Mouse (Mus musculus): ENCODE data around the gene Tex33. TPM values are rescaled to one million over a fixed set of nuclear protein-coding genes. Genes with fewer than 3 reads are reported as not detected.

The Tex33 gene
- polyA plus RNA-seq, 1 experiment from 2014 or later, result not detected

DNA sequence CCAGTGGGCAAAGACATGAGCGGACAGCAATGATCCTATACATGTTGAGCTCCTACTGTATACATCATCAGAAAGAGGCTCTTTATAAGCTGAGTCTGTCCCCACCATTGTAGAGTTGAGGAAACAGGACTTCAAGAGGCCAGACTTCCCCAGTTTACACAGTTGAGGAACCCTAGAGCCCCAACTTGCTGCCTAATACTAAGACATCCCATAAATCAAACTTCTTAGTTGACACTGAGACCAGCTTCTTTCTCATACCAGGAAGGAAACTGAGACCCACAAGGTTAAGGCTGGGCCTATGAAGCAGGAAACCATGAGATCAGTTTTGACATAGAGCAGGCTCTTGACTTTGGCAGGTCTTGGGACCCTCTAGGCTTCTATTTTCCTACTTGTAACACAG lies 10.1 kb downstream of the Tex33 start:
- Histone ChIP-seq H3K27ac (no peak overlapping the region), H3K36me3 (no peaks in the 10 kb centered on the region), H3K4me2 (no peak overlapping the region), H3K27me3 (no peaks in the 10 kb centered on the region), H3K4me1 (no peaks in the 10 kb centered on the region), H3K4me3 (no peak overlapping the region), H3K9me3 (no peaks in the 10 kb centered on the region), H3K9ac (no peak overlapping the region)
- ATAC-seq (ENCODE audit: insufficient number of reproducible peaks, insufficient read depth, low FRiP score, low TSS enrichment, low read depth), result no peak
- WGBS, result 81% methylated on average over 1 of the region's 1 CpGs

DNA sequence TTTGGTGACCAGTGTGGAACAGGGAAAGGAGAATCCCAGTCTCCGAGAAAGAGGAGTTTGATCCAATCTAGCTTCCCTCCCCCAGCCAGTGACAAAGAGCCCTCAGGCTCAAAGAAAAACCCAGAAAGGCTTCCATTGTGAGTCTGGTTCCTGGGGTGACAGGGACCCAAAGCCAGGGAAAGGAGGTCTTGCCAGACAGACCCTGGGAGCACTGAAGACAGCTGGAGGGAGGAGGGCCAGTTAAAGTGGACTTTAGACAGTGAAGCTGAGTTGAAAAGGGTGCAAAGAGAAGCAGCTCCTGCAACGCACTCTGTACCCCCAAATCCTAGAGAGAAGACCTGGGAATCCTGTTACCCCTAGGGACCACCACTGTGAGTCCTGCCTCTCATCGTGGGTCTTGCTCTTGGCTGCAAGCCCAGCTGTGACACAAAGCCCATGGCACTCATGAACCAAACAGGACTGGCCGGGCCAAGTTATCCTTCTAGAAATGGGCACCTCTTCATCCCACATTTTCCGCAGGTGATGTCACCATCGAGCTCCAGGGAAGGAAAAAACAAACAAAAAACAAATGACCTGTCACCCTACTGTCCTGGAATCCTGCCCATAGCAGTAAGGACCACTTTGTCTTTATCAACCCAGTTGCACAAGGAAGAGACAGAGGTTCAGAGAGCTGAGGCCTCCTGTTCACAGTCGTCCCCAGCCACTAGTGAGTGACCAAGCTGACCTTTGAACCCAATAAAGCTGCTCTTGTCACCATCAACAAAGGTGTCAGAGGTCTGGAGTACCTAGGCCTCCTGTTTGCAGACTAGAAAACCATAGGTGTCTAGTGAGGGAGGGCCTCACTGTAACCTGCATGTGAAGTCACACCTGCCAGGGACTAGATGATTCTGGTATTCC lies 11.2 kb downstream of the Tex33 start:
- Histone ChIP-seq H3K4me1 (no peaks in the 10 kb centered on the region), H3K9ac (no peak overlapping the region), H3K27ac (peak overlapping the region; percentile 44; the same call in 1 of the 2 replicates), H3K4me2 (no peak overlapping the region), H3K4me3 (no peak overlapping the region), H3K27me3 (no peaks in the 10 kb centered on the region), H3K9me3 (no peaks in the 10 kb centered on the region), H3K36me3 (no peaks in the 10 kb centered on the region)
- 72% methylated on average over 7 of the region's 7 CpGs for WGBS
- no peak for ATAC-seq (ENCODE audit: insufficient number of reproducible peaks, insufficient read depth, low FRiP score, low TSS enrichment, low read depth)

DNA sequence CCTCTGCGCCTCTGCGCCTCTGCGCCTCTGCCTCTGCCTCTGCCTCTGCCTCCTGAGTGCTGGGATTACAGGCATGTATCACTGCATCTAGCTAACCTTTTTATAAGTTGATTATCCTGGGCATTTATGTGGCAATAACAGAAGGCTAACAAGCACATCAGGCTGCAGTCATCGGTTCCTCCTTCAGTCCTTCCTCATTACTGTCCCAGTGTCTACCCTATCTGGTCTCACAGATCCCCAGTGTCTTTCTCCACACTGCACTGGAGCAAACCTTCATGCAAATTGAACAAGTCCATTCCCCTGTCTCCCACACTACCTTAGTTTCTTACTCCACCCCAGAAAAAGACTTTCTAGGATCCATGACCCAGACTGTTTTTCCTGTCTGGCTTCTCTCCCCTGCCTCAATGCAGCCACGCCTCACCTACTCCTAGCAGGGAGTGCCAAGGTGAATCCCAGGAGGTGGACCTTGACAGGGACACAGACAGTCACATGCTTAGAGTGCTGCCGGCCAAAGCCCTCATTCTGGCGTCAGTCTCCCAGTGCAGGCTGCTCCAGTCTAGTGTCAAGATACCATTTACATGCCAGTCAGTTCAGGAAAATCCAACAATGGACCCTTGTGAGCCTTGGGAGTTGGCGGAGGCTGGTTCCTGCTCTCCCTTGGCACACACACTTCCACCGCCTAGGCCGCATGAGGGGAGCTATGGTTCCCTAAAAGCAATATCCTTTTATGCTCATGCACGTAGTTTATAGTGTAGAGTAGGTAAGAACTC lies 12.1 kb downstream of the Tex33 start:
- no peak for ATAC-seq (ENCODE audit: insufficient number of reproducible peaks, insufficient read depth, low FRiP score, low TSS enrichment, low read depth)
- no peak overlapping the region for H3K4me2 ChIP-seq
- no peaks in the 10 kb centered on the region for H3K27me3 ChIP-seq
- no peaks in the 10 kb centered on the region; the same call in 1 of the 2 replicates for H3K9me3 ChIP-seq
- H3K36me3 ChIP-seq, result no peaks in the 10 kb centered on the region
- no peaks in the 10 kb centered on the region for H3K4me1 ChIP-seq
- no peak overlapping the region for H3K4me3 ChIP-seq
- 66% methylated on average over 11 of the region's 11 CpGs for WGBS
- no peak overlapping the region for H3K9ac ChIP-seq
- H3K27ac ChIP-seq, result peak overlapping the region; percentile 44

DNA sequence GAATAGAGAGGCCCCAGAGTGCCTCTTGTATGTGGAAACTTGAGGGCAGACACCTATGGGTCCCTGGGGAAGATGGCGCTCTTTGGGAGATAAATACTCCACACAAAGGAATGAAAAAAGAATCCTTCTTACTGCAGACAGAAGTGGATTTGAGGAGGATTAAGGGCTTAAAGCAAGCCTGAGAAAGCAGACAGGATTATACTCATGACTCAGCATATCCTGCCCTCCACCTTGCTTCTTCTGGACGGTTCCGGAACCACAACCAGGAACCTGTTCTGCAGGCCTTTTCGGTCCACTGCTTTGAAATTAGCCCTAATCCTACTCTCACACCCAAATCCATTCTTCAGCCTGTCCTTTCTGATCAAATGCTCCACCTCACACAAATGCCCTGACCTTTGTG lies 13.6 kb downstream of the Tex33 start:
- Histone ChIP-seq H3K27me3 (no peaks in the 10 kb centered on the region), H3K4me3 (no peak overlapping the region), H3K4me1 (no peaks in the 10 kb centered on the region), H3K36me3 (no peaks in the 10 kb centered on the region), H3K4me2 (no peak overlapping the region), H3K9me3 (no peaks in the 10 kb centered on the region; the same call in 1 of the 2 replicates), H3K9ac (no peak overlapping the region), H3K27ac (no peak overlapping the region)
- no peak for ATAC-seq (ENCODE audit: insufficient number of reproducible peaks, insufficient read depth, low FRiP score, low TSS enrichment, low read depth)
- 78% methylated on average over 4 of the region's 4 CpGs for WGBS

DNA sequence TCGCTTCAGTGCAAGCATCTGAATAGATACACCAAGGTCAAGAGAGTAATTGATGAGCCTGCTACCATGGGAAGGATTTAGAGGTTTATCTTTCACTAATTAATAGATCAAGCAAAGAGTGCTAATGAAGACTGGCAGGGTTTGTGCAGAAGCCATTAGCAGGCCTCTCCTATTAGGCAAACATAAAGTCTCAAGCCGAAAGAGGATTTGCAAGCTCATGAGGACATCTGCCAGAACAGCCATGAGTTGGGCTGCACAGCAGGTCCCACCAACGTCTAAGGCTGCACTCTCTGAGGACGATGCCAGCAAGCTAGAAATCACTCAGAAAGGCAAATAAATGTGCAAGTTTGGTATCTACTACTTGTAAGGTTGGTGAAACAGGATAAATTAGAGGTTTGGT lies 15.0 kb downstream of the Tex33 start:
- Histone ChIP-seq H3K9me3 (no peaks in the 10 kb centered on the region; the same call in 1 of the 2 replicates), H3K27ac (peak overlapping the region; percentile 9; the same call in 1 of the 2 replicates), H3K27me3 (no peaks in the 10 kb centered on the region), H3K9ac (no peak overlapping the region), H3K4me2 (no peak overlapping the region), H3K4me1 (no peaks in the 10 kb centered on the region), H3K4me3 (no peak overlapping the region), H3K36me3 (no peaks in the 10 kb centered on the region)
- WGBS, result 68% methylated on average over 4 of the region's 4 CpGs
- ATAC-seq (ENCODE audit: insufficient number of reproducible peaks, insufficient read depth, low FRiP score, low TSS enrichment, low read depth), result no peak

DNA sequence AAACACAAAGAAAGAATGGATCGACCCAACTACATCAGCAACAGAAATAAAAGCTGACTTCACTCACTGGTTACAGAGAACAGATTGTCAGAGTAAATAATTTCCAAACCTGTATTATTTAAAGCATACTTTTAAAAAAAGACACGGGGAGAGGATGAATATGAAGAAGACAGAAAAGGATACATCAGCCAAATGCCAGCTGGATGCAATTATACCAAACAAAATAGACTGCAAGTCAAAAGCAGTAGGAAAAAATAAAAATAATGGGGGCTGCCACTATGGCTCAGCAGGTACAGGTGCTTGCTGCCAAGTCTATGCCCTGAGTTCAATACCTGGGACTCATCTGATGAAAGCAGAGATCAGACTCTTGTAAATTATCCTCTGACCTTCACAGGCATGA lies 15.5 kb downstream of the Tex33 start:
- H3K36me3 ChIP-seq, result no peaks in the 10 kb centered on the region
- ATAC-seq (ENCODE audit: insufficient number of reproducible peaks, insufficient read depth, low FRiP score, low TSS enrichment, low read depth), result no peak
- no peak overlapping the region for H3K4me2 ChIP-seq
- 50% methylated on average over 2 of the region's 2 CpGs for WGBS
- peak overlapping the region; percentile 9; the same call in 1 of the 2 replicates for H3K27ac ChIP-seq
- no peaks in the 10 kb centered on the region for H3K4me1 ChIP-seq
- H3K9me3 ChIP-seq, result no peaks in the 10 kb centered on the region; the same call in 1 of the 2 replicates
- no peaks in the 10 kb centered on the region for H3K27me3 ChIP-seq
- no peak overlapping the region for H3K9ac ChIP-seq
- H3K4me3 ChIP-seq, result no peak overlapping the region

DNA sequence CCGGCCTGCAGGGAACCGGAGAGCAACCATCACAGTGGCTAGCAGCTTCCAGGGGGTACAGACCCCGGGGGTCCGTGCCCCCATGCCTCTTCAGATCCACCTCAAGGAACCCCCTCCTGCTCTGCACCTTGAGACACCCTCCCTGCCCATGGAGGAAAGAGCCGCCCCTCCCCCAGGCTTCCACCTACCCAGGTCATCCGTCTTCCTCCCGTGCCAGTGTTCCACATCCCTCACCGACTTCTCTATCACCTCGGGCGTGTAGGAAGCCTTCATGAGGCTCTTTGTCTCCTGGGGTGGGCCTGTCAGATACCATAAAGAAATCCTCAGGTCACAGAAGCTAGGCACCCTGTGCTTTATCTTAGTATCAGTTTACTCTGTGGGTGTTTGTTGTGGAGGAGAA lies 17.2 kb downstream of the Tex33 start:
- no peak overlapping the region for H3K9ac ChIP-seq
- H3K4me1 ChIP-seq, result no peaks in the 10 kb centered on the region; the same call in 1 of the 2 replicates
- H3K27me3 ChIP-seq, result no peaks in the 10 kb centered on the region
- no peaks in the 10 kb centered on the region; the same call in 1 of the 2 replicates for H3K9me3 ChIP-seq
- H3K27ac ChIP-seq, result no peak overlapping the region
- H3K36me3 ChIP-seq, result no peaks in the 10 kb centered on the region
- H3K4me3 ChIP-seq, result no peak overlapping the region
- WGBS, result 86% methylated on average over 10 of the region's 10 CpGs
- no peak overlapping the region for H3K4me2 ChIP-seq
- no peak for ATAC-seq (ENCODE audit: insufficient number of reproducible peaks, insufficient read depth, low FRiP score, low TSS enrichment, low read depth)

DNA sequence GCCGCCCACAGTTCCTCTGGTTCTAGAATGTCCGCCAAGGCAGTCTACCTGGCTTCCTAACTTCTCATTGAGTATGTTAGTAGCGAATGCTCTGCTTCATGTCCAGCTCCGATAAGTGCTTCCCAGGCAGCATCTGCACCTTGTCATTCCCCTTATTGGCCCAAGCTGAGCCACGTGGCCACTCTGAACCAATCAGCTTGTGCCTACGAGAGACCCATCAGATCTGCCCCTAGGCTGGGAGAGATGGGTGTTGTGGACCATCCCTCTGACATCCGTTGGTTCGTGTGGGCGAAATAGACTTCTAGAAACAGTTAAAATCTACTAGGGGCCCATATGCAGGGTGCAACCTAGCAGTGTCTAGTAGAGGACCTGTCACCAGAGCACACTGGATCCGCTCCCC lies 17.9 kb downstream of the Tex33 start:
- H3K4me1 ChIP-seq, result no peaks in the 10 kb centered on the region; the same call in 1 of the 2 replicates
- no peaks in the 10 kb centered on the region for H3K36me3 ChIP-seq
- no peak for ATAC-seq (ENCODE audit: insufficient number of reproducible peaks, insufficient read depth, low FRiP score, low TSS enrichment, low read depth)

DNA sequence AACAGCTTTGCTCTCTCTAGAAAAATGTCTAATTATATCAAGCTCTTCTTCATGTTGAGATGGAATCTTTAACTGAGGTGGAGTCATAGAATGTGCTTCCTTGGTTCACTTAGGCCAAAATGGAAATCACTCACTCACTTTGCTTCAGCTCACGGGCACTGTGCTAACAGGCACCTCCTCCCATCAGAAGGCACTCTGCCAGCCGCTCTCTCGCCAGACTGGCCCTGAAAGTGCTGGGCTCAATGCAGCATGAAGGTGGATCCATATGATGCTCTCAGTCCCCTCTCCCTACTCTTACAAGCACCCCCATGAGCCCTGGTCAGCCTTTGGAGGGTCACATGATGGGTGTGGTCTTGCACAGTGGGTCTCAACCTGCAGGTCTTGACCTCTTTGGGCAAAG lies 21.5 kb downstream of the Tex33 start:
- no peaks in the 10 kb centered on the region for H3K36me3 ChIP-seq
- no peak overlapping the region for H3K9ac ChIP-seq
- no peak overlapping the region for H3K4me2 ChIP-seq
- H3K4me1 ChIP-seq, result no peaks in the 10 kb centered on the region; the same call in 1 of the 2 replicates
- no peak for ATAC-seq (ENCODE audit: insufficient number of reproducible peaks, insufficient read depth, low FRiP score, low TSS enrichment, low read depth)
- no peak overlapping the region for H3K27ac ChIP-seq
- H3K4me3 ChIP-seq, result no peak overlapping the region
- no peaks in the 10 kb centered on the region; the same call in 1 of the 2 replicates for H3K9me3 ChIP-seq
- 0 out of 2 replicates have a peak, but pooled peaks cover 12% of the 10 kb centered on the region for H3K27me3 ChIP-seq
- WGBS, result 69% methylated on average over 3 of the region's 3 CpGs

More for the DNA sequence above, 17.9 kb downstream of the Tex33 start:
- no peak overlapping the region for H3K9ac ChIP-seq
- no peaks in the 10 kb centered on the region; the same call in 1 of the 2 replicates for H3K9me3 ChIP-seq
- H3K4me2 ChIP-seq, result no peak overlapping the region
- H3K4me3 ChIP-seq, result no peak overlapping the region
- no peaks in the 10 kb centered on the region for H3K27me3 ChIP-seq
- no peak overlapping the region for H3K27ac ChIP-seq
- WGBS, result 88% methylated on average over 10 of the region's 10 CpGs

DNA sequence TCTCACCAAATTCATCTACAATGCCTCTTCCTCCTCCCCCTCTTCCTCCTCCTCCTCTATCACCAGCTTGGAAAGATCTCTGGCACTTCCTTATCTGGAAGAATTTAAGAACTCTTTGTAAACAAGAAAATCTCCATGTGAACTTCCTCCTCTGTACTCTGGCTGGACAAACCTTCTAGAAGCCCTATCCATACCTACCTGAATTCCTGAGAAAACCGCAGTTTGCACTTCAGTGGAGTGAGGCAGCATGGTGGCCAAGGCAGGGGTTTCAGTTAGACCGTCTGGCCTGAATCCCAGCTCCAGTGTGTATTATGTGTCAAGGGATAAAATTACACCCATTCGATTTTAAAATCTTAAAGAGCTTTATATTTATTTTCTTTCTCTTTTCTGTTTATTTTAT lies 22.9 kb downstream of the Tex33 start:
- WGBS, result 51% methylated on average over 3 of the region's 3 CpGs
- Histone ChIP-seq H3K4me2 (no peak overlapping the region), H3K36me3 (no peaks in the 10 kb centered on the region), H3K4me3 (no peak overlapping the region), H3K9ac (no peak overlapping the region), H3K9me3 (no peaks in the 10 kb centered on the region), H3K4me1 (no peaks in the 10 kb centered on the region; the same call in 1 of the 2 replicates), H3K27me3 (peaks cover 26% of the 10 kb centered on the region), H3K27ac (no peak overlapping the region)
- ATAC-seq (ENCODE audit: insufficient number of reproducible peaks, insufficient read depth, low FRiP score, low TSS enrichment, low read depth), result no peak

DNA sequence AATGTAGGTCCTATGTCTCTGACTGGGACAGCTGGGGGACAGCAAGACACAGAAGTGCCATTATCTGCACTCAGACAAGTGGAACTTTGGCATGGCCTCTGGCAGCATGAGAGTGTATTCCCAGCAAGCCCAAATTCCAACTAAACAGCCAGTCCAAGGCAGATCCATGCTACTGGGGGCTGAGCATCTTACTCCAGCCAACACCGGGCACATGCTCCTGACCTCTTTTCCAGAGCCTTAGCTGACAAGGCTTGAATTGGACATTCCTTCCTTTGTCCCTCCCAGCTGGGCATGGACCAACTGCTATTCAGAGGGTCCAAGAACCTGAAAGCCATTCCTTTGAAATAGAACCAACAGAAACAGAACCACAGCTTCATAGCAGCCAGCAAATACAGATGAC lies 26.1 kb downstream of the Tex33 start:
- Histone ChIP-seq H3K36me3 (no peaks in the 10 kb centered on the region), H3K4me3 (no peak overlapping the region), H3K9ac (no peak overlapping the region), H3K4me2 (no peak overlapping the region), H3K4me1 (no peaks in the 10 kb centered on the region; the same call in 1 of the 2 replicates), H3K9me3 (no peaks in the 10 kb centered on the region), H3K27me3 (peaks cover 37% of the 10 kb centered on the region), H3K27ac (no peak overlapping the region)
- WGBS, result 65% methylated on average over 1 of the region's 1 CpGs
- ATAC-seq (ENCODE audit: insufficient number of reproducible peaks, insufficient read depth, low FRiP score, low TSS enrichment, low read depth), result no peak
